Mouse (Mus musculus) kidney, postnatal 25 days (tissue): ENCODE results near the gene Glb1.
"Not testable (repeated sequence)": the region's sequence is repeated elsewhere in the genome, so short reads cannot be mapped to it uniquely, and the experiment has no call there.

Experiments
- DNase-seq, 2 experiments: peaks; one replicate each; pipeline ENCODE4 v3.0.0; 2021; ENCODE audit warnings: mixed read lengths in 2 of 2

The Glb1 gene

DNA sequence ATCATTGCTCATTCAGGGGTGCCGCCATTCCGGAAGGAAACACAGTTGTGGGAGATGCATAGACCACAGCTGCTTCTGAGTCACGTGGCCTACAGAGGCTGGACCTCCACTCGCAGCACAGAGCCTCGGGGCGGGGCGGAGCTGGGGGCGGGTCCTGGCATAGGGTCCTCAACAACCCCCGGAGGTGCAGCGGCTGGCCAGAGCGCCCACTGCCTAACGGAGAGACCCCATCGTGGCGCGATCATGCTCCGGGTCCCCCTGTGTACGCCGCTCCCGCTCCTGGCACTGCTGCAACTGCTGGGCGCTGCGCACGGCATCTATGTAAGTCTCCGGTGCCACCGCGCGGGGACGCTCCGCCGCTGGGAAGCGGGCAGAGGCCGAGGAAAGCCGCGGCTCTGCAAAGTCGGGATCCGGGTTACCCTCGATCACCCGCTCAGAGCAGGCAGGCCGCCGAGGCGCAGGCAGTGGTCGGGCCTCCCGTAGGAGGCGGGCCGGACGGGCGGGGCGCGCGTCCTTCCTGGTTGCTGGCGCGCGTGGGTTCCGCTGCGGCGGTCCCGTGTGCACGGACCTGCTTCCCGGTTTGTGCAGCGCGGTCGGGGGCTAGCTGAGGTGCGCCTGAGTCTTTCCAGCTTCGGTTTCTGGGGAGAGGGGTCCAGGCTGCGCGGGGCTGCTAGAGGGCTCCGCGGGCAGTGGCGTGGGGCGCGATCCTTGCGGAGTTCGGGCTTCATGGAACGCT is at the start of gene Glb1, which contains the start of gene Tmppe:
Glb1 (plus strand) TSS at position 128 of the 736 bp plus-strand sequence.
Tmppe (plus strand) TSS at position 157 of the 736 bp plus-strand sequence.
- DNase-seq = peak; percentile 86 to 93

DNA sequence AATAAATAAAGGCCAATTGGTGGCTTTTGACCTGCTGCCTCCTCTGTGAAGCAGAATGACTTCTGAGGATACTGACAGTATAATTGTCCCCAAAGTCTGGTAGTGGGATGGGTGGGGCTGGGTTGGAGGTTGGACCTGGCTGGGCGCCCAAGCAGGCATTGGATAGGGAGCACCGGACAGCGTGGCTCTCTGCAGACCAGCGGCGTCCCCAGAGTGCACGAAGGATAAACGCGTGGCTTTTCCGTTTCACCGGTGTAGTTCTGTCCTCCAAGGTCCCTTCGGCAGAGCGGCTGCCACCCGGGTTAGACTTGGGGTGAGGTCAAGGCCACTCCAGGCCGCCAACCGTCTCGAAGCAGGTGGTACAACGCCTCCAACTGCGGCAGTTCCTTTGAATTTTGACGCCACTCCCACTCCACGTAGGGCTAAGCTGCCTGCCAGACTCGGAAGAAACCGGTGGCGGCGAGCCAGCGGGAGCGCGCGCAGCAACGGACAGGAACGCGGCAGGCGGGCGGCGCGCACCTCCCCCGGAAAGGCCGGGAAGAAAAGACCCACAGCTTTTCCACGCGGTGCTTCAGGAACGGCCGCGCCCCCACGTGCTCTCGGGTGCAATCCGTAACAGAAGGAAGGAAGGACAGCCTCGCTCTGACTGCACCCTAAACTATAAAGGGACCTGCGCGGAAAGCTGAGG is 32.9 kb upstream of the Glb1 start:
- peak; percentile 89 to 91 for DNase-seq

DNA sequence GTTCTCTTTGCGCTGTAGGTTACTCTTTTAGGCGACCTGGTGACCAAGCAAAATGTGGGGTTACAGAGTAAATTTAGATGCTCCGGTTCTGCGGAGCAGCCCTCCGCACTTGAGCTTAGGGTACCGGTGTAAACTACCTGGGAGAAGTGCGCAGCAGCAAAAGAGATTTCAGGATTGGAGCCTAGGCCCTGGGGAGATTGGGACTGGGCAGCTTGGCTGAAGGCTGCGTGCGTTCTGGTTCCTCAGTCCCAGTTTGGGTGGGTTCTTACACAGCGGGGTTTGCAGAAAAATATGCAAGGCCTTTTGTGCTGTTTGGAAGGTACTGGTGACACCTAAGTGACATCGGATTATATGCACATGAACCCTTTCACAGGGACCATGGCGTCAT is 32.4 kb upstream of the Glb1 start:
- no peak for DNase-seq

DNA sequence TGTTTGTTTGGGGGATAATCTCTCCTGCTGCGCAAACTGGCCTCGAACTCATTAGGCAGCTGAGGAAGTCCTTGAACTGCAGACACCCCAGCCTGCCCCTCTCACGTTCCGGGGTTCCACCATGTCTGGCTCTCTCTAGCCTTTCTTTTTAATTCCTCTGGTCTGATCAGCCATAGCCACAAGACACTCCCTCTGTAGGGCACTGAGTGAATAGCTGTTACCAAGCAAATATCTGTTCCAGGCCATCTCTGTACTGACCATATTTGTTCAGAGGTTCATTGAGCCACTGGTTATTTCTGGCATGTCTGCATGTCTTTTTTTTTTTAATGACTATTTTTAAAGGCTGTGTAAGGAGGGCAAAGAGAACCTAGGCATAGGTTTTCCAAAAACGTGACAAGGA is 31.5 kb upstream of the Glb1 start:
- not testable (repeated sequence) for DNase-seq

DNA sequence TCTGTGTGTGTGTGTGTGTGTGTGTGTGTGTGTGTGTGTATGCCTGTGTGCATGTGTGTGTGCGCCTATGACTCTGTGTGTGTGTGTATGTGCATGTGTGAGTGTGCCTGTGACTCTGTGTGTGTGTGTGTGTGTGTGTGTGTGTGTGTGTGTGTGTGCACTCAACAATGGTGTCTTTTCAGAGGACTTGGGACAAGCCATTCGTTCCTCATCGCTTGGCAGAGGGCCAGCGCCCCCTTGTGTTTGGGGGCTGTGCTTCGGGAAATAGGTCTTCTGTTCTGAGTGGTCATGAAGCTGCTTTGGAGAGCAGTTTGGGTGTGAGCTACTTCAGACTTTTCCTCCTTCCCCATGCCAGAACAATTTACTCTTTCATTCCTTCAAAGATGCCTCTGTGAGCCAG is 29.2 kb upstream of the Glb1 start:
- DNase-seq = not testable (repeated sequence)

DNA sequence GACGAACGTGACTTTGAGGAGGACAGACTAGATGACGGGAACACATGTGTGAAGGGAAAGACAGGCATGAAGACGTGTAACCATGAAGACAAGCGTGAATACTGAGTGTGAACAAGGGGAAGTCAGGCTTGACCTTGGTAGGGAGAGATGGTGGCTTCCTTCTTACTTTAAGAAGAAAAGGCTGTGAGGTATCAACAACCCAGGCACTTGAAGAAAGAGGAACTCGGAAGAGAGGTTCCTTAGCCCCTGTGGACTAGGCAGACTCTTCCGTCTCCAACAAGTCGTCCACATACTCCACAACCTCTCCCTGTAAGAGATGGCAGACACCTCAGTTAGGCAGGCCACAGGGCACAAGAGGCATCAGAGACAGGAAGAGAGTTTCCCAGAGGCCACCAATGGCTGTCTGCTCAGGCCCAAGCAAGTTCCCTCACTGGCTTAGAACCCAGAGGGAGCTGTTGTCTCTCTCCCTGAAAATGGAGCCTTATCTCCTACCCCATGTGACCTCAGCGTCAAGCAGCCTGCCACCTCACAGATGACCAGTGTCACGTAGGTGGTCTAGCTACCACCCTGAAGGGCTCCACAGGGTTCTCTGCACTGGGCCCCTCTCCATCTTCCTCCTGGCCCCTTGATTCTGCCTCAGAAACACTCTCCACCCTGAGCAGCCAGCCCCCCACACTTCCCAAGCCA is 25.5 kb upstream of the Glb1 start:
- no peak for DNase-seq

DNA sequence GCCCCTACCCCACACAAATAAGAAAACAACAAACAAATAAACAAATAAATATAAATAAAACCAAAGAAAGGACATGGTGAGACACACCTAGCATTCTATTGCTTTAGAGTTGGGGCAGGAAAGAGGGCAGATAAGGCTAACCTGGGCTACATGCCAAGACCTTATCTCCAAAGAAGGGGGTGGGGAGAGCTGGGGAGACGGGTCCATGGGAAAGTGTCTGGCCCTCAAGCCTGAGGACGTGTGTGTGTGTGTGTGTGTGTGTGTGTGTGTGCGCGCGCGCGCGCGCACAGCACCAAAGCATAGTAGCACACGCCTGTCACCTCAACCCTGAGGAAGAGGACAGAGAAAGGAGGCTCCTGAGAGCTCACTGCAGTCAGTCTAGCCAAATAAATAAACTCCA is 23.7 kb upstream of the Glb1 start:
- no peak for DNase-seq

DNA sequence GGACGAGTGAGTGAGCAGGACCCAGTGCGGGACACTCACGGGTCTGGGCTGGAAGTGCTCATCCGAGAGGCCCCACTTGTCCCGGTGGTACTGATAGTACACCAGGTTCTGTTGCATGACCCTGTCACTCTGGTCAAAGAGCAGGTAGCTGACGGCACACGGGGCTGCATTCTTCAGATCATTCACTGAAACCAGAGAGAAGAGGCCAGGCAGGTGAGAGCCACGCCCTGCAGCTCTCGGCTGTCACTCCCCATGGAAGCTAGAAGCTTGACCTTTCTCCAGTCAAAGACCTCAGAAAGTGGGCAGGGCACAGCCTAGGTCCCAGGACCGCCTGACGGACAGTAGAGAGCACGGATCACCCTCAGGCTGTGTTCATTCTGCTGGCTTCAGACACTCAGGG is 21.0 kb upstream of the Glb1 start:
- peak in 1 of 2 experiments; percentile 66 for DNase-seq

DNA sequence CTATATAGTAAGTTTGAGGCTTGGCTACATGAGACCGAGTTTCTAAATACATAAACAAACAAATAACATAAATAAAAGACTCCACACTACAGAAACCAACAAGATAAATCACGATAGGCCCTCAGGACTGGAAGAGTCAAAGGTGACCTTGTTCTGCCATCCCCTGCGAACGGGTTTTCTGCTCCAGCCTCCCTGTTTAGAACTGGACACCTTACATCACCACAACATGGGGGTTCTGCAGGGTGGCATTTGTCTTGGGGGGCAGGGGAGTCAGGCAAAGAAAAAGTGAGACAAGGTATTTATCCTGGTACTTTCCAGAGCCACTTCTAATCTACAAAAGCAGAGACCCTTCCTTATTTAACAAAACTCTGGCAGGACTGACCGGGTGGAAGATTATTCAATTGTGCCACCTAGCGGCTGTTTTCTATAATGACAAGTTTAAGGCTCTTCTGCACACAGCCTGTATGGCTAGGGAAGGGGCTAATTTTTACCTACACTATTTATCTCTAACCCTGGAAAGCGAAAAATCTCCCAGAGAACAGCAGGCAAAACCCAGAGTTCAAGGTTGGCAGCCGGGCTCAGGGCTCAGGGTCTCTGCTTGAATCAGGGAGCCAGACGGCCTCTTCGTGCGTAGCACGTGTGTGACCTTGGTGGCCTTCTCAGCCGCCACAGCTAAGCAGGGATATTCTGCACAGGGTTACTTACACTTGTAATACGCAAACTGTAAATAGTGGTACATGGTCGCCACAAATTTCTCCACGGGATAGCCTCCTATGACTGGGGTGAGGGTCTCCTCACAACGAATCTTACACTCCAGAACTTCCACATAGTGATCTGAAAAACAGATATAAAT is 19.8 kb upstream of the Glb1 start:
- DNase-seq = no peak

DNA sequence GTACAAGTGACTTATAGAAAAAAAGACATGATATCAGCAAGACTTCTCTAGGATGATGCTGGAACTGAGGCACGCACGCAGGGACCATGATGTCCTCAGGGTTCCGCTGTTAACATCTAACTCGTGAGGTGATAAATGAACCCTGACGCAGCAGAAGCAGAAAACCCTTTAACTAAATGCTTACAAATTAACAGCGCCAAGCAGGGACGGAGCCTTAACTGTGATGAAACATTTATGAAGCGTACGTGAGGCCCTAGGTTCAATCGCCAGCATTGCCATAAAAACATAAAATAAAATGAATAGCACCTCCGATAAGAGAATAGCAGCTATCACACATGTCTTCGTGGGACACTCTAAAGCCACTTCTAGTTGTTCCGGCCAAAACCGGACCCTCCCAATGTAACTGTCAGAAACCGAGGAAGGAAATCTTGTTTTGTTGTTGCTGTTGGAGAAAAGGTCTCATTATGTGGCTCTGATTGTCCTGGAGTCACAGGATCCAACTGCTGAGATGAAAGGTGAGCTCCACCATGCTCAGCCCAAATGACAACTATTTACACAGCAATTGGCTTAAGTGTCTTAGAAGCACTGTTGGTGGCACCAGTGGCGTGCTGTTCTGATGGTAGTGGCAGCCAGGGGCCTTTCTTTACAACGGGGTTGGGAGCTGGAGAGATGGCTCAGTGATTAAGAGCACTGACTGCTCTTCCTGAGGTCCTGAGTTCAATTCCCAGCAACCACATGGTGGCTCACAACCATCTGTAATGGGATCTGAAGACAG is 17.8 kb upstream of the Glb1 start:
- no peak for DNase-seq

DNA sequence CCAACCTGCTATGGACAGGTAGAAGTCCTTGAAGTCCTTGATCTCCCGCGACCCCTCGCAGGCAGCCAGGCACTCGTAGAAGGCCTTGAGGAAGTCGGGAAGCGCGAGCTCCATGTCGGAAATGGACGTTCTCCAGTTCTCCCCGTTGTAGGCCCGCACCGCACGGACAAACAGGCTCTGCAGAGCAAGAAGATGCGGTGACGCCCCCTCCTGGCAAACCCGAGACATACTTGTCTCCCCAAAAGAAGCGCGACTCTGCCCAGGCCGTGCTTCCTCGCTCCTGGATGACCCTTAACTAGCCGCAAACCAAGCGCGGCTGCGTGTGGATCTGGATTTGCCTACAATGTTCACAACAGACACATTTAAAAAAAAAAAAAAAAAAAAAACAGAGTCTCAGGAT is 16.2 kb upstream of the Glb1 start:
- no peak for DNase-seq

DNA sequence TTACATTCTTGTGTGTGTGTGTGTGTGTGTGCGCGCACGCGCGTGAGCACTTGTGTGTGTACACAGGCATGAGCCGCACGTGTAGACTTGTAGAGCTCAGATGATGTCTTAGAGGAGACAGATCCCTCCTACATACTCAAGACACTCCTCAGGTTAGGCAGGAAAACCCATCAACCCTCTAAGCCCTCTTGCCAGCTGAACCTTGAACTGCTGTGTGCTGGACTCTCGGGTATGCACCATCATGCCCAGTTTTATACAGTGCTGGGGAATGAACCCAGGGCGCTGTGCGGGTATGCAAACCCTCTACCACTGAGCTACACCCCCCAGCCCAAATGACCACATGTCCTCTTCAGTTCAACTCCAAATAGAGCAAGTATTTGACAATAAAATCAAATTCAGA is 15.7 kb upstream of the Glb1 start:
- DNase-seq = peak; percentile 45 to 65

DNA sequence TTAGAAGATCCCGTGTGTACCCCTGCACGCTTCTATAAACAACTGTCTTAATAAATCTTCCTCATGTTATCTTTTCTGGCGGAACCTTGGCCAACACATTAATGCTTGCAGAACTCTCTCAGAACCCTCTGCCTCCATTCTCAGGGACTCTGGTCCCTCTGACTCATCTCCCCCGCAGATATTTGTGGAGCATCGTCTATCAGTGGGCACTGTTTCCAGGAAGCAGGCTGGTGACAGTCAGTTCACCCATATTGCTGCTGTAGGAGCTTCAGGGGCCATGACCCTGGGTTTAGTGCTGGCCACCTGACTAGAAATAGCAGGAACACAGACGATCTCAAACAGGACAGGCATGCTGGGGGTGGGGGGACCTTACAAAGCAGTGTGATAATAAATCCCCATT is 13.8 kb upstream of the Glb1 start:
- DNase-seq = no peak

DNA sequence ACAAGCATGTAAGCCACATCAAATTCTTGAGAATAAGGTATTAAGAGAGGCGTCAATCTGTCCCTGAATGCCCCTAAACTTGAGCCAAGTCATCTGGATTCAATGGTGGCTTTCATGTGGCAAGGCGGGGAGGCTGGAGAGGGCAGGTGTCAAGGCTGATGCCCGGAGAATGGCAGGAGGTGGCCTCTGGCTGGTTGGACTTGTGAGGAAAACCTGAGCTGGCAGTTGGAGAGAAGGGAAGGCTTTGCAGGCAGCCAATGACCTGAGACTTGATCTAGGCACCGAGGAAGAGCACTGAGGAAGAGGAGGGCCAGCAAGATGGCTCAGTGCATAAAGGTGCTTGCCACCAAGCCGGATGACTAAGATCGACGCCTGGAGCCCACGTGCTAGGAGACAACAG is 12.6 kb upstream of the Glb1 start:
- DNase-seq = peak in 1 of 2 experiments; percentile 54

DNA sequence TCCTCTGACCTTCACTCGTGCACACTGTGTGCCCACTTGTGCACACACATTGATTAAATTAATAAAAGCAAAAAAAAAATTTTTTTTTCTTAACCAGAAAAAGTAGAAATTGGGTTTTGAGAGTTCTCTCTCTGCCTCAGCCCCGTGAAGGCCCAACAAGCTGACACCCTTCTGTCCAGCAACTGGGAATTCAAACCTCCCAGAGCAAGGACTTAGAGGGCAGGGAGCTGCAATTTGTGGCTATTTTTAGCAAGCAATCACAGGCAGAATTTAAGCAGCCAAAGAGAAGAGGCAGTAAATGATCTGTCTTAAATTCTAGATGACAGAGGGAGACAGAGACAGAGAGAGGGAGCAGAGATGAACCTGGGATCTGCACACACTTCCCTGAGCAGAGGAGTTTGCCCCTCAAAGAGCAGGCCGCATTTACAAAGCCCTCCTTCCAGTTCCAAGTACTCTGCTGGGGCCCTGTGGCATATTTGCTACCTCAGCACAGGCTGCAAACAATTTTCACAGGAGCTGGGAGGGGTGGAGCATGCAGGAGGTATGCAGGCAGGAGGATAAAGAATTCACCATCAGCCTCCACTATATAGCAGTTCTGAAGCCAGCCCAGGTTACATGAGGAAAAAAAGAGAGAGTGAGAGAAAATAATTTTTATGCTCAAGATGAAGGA is 12.0 kb upstream of the Glb1 start:
- peak in 1 of 2 experiments; percentile 37 for DNase-seq

DNA sequence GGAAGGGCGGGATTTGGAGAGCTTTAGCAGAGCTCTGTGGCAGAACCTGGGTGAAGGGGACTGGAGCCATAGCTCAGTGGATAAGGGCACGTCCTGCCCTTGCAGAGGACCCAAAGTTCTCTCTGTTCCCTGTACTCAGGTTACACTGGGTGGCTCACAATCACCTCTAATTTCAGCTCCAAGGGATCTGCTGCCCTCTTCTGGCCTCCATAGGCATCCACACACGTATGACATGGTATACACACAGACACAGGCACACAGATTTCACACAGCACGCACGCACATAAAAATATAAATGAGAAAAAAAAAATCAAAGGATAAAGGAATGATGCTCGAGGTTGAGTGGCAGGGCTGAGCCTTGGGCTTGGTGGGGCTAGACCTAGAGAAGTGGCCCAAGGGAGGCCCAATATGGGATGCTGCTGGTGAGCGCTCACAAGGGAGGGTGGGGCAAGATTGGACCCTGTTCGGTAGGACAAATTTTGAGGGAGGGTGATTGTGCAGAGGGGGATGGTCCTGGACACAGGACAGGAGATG is 11.4 kb upstream of the Glb1 start:
- peak in 1 of 2 experiments; percentile 44 for DNase-seq

DNA sequence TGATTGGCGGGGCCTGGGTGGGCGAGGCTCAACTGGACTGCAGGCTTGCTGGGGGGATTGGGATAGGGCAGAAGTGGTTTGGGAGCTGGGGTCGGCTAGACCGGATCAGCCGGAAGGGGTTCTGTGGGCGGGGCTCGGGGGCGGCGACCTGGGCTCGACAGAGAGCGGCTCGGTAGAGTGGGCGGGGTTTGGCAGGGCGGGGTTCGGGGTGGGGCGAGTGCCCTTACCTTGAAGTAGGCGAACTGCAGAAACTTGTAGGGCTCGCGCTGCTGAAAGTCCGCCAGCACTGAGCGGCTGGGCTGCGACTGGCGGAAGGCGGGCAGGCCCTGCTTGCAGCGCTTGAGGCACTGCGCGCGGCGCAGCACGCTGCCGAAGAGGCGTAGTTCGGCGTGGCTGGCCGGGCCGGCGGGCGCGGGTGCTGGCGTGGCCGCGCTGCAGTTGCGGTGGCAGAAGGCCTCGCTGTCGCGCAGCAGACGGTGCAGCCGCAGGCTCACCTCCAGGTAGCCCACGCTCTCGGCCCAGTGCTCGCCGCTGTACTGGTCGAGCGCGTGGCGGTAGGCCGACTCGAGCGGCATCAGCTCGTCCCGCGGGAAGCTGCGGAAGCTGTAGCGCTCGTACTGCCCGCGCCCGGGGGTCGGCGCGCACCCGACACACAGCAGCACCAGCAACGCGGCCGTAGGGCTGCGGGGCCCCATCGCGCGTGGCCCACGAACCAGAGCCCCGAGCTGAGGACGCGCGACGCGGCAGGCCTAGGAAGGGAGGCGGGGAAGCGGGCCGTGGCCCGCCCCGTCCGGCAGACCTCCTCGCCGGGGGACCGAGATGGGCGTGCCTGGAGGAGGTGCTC is 10.7 kb upstream of the Glb1 start, which contains the start of gene Crtap:
Crtap (minus strand) TSS at position 771 of the 844 bp plus-strand sequence.
- peak; percentile 73 to 87 for DNase-seq

DNA sequence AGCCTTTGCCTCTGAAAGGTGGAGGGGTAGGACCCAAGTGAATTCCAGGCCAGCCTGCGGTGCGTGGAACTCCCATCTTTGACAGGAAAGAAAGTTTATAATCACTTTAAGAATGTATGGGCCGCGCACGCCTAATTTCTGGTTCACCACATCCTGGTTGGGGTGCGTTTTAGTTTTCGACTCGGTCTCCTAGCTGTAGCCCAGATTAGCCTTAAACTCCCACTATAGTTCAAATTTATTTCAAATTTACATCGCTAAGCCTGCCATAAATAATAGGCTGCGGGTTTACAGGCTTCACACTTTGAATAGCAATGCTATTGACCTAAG is 10.2 kb upstream of the Glb1 start:
- DNase-seq = no peak

DNA sequence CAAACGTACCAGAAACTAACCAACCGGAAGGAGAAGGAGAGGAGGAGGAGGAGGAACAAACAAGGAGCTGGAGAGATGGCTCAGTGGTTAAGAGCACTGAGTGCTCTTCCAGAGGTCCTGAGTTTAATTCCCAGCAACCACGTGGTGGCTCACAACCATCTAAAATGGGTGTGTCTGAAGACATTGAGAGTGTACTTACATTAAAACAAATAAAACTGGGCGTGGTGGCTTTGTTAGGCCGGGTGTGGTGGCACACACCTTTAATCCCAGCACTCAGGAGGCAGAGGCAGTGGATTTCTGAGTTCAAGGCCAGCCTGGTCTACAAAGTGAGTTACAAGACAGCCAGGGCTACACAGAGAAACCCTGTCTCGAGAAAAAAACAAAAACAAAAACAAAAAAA is 6.7 kb upstream of the Glb1 start:
- not testable (repeated sequence) for DNase-seq

DNA sequence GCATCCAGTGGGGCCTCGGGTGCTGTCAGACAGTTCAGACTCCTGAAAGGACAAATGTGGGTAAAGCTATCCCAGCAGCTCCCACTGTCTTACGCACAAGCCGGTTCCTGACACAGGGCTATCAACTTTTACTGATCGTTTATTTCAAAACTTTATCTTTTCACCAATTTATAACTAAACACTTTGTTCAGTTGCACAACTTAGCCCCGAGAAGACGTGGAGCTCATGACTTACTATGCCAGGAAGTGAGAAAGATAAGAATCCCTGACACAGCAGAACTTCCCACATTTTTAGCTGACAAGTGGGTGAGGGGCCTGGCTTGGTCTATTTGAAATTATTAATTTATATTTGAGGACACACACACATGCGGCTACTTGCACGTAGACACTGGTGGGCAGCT is 6.2 kb upstream of the Glb1 start:
- peak in 1 of 2 experiments; percentile 26 for DNase-seq
